Comparison of ENCODE assay signal across 8 mouse cellular contexts in genomic region chr8:94966578-94966977, GRCm38 (mm10). TPM values are rescaled to one million over a fixed set of nuclear protein-coding genes. Genes with fewer than 3 reads are reported as not detected.
DNase-seq lines count a peak whose midpoint lies in the region; ATAC-seq and TF ChIP-seq lines count a peak whose summit lies in the region.

No protein-coding gene starts in this region.

- WGBS in forebrain, embryonic 11.5 days, result 22% methylated on average over 7 of the region's 7 CpGs
- WGBS in forebrain, embryonic 15.5 days, result 20% methylated on average over 7 of the region's 7 CpGs
- WGBS in thymus, adult 2 months, result 6% methylated on average over 7 of the region's 7 CpGs
- WGBS in intestine, embryonic 16.5 days, result 22% methylated on average over 7 of the region's 7 CpGs

- no peak overlapping the region for H3K27ac ChIP-seq in forebrain, embryonic 11.5 days (ENCODE audit: low read depth, low read length)
- no peak overlapping the region for H3K27ac ChIP-seq in forebrain, embryonic 15.5 days (replicated peaks)
- H3K27ac ChIP-seq in thymus, adult 2 months (ENCODE audit: control insufficient read depth, insufficient read depth, low read length), result no peak overlapping the region
- peak overlapping the region; percentile 52 for H3K27ac ChIP-seq in intestine, embryonic 16.5 days (ENCODE audit: low read length)

- no peaks in the 10 kb centered on the region for H3K4me1 ChIP-seq in forebrain, embryonic 11.5 days (replicated peaks; ENCODE audit: control insufficient read depth, insufficient read depth, low read length)
- peaks cover 5% of the 10 kb centered on the region; the same call in 1 of the 2 replicates for H3K4me1 ChIP-seq in forebrain, embryonic 15.5 days
- H3K4me1 ChIP-seq in thymus, adult 2 months (replicated peaks; ENCODE audit: control insufficient read depth, insufficient read depth, low read length), result peaks cover 6% of the 10 kb centered on the region
- H3K4me1 ChIP-seq in intestine, embryonic 16.5 days (ENCODE audit: control insufficient read depth, insufficient read depth, low read length), result peaks cover 20% of the 10 kb centered on the region

- TF ChIP-seq CTCF in thymus, adult 2 months (IDR thresholded peaks at IDR 0.05; ENCODE audit: borderline replicate concordance, control insufficient read depth, extremely low read depth, insufficient read depth, low read length, poor library complexity), result no peak

- H3K9ac ChIP-seq in forebrain, embryonic 11.5 days (ENCODE audit: low read length), result no peak overlapping the region
- H3K9ac ChIP-seq in forebrain, embryonic 15.5 days (replicated peaks), result no peak overlapping the region
- H3K9ac ChIP-seq in intestine, embryonic 16.5 days (ENCODE audit: low read depth, low read length), result no peak overlapping the region

- H3K4me3 ChIP-seq in forebrain, embryonic 11.5 days (ENCODE audit: low read depth, low read length), result no peak overlapping the region
- no peak overlapping the region for H3K4me3 ChIP-seq in forebrain, embryonic 15.5 days
- no peak overlapping the region for H3K4me3 ChIP-seq in thymus, adult 2 months (ENCODE audit: control insufficient read depth, insufficient read depth, low read length)
- H3K4me3 ChIP-seq in intestine, embryonic 16.5 days (ENCODE audit: low read length), result no peak overlapping the region

- no peak for ATAC-seq in forebrain, embryonic 11.5 days (replicated peaks; ENCODE audit: low FRiP score)
- no peak for ATAC-seq in forebrain, embryonic 15.5 days (replicated peaks)
- peak; percentile 30; the same call in 1 of the 2 replicates for ATAC-seq in intestine, embryonic 16.5 days

- no peak for TF ChIP-seq POLR2A in thymus, adult 2 months (IDR thresholded peaks at IDR 0.05; ENCODE audit: control insufficient read depth, extremely low read depth, insufficient read depth, low read length, poor library complexity)

- no peaks in the 10 kb centered on the region for H3K36me3 ChIP-seq in forebrain, embryonic 11.5 days (ENCODE audit: control insufficient read depth, insufficient read depth, low read length)
- no peaks in the 10 kb centered on the region for H3K36me3 ChIP-seq in forebrain, embryonic 15.5 days
- no peaks in the 10 kb centered on the region for H3K36me3 ChIP-seq in thymus, adult 2 months (ENCODE audit: control insufficient read depth, insufficient read depth, low read length)
- H3K36me3 ChIP-seq in intestine, embryonic 16.5 days (ENCODE audit: control insufficient read depth, insufficient read depth, low read length), result no peaks in the 10 kb centered on the region

- H3K4me2 ChIP-seq in forebrain, embryonic 11.5 days (ENCODE audit: low read depth, low read length, severe bottlenecking), result no peak overlapping the region
- H3K4me2 ChIP-seq in forebrain, embryonic 15.5 days (replicated peaks), result no peak overlapping the region
- H3K4me2 ChIP-seq in intestine, embryonic 16.5 days (ENCODE audit: low read depth, low read length), result no peak overlapping the region

- peak; percentile 72 for DNase-seq in forebrain, embryonic 11.5 days (ENCODE audit: low spot score)
- DNase-seq in thymus, adult 2 months, result peak; percentile 58
- DNase-seq in thymus, adult 18-20 months, result no peak
- peak; percentile 73 for DNase-seq in lung, postnatal 10 days
- DNase-seq in thymus, postnatal 25 days, result peak; percentile 63
- DNase-seq in gastrocnemius, adult 8-10 months (ENCODE audit: low spot score in 2 of 2), result no peak

- H3K9me3 ChIP-seq in forebrain, embryonic 11.5 days (ENCODE audit: control insufficient read depth, low read length), result no peaks in the 10 kb centered on the region
- H3K9me3 ChIP-seq in forebrain, embryonic 15.5 days, result no peaks in the 10 kb centered on the region
- H3K9me3 ChIP-seq in intestine, embryonic 16.5 days (ENCODE audit: control insufficient read depth, low read length), result no peaks in the 10 kb centered on the region

- H3K27me3 ChIP-seq in forebrain, embryonic 11.5 days (ENCODE audit: control insufficient read depth, insufficient read depth, low read length), result no peaks in the 10 kb centered on the region
- no peaks in the 10 kb centered on the region for H3K27me3 ChIP-seq in forebrain, embryonic 15.5 days
- no peaks in the 10 kb centered on the region for H3K27me3 ChIP-seq in thymus, adult 2 months (ENCODE audit: control insufficient read depth, insufficient read depth, low read length)
- H3K27me3 ChIP-seq in intestine, embryonic 16.5 days (replicated peaks; ENCODE audit: control insufficient read depth, insufficient read depth, low read length), result no peaks in the 10 kb centered on the region

RNA-seq across cellular contexts. Expression of gene Adgrg1, which starts 8.0 kb away (rescaled TPM):
- 177 and 184 TPM in 2 replicates for polyA plus RNA-seq in forebrain, embryonic 11.5 days (2014; fragmentation: Nextera tagmentation; extraction: Ambion mirVana)
- polyA plus RNA-seq in forebrain, embryonic 15.5 days (2015; fragmentation: Nextera tagmentation; extraction: Ambion mirVana), result 135 and 140 TPM in 2 replicates
- polyA plus RNA-seq in thymus, adult 2 months (2012; rRNA removed), result 146 and 166 TPM in 2 replicates
- 24.4 and 26.8 TPM in 2 replicates for polyA plus RNA-seq in intestine, embryonic 16.5 days (2015; fragmentation: Nextera tagmentation; extraction: Ambion mirVana)
- 10 to 100 TPM; 11.1 to 18.9 (median 12.8) TPM for total RNA-seq in gastrocnemius, adult 8-10 months (2022)

RNA-seq across cellular contexts. Expression of gene Adgrg5, which starts 43.1 kb away (rescaled TPM):
- 0.12 and 0.20 TPM in 2 replicates for polyA plus RNA-seq in forebrain, embryonic 11.5 days (2014; fragmentation: Nextera tagmentation; extraction: Ambion mirVana)
- polyA plus RNA-seq in forebrain, embryonic 15.5 days (2015; fragmentation: Nextera tagmentation; extraction: Ambion mirVana), result 0.27 TPM in 1 of 2 replicates, not detected in the other
- 37.5 and 40.5 TPM in 2 replicates for polyA plus RNA-seq in thymus, adult 2 months (2012; rRNA removed)
- 1.6 and 2.8 TPM in 2 replicates for polyA plus RNA-seq in intestine, embryonic 16.5 days (2015; fragmentation: Nextera tagmentation; extraction: Ambion mirVana)
- under 1 TPM in 1 of 4 experiments, not detected in 3; 0.09 TPM for total RNA-seq in gastrocnemius, adult 8-10 months (2022)

RNA-seq across cellular contexts. Expression of gene Ccdc102a, which starts 48.7 kb away (rescaled TPM):
- polyA plus RNA-seq in forebrain, embryonic 11.5 days (2014; fragmentation: Nextera tagmentation; extraction: Ambion mirVana), result 18.8 and 19.5 TPM in 2 replicates
- polyA plus RNA-seq in forebrain, embryonic 15.5 days (2015; fragmentation: Nextera tagmentation; extraction: Ambion mirVana), result 5.4 and 5.6 TPM in 2 replicates
- polyA plus RNA-seq in thymus, adult 2 months (2012; rRNA removed), result 6.8 and 7.2 TPM in 2 replicates
- polyA plus RNA-seq in intestine, embryonic 16.5 days (2015; fragmentation: Nextera tagmentation; extraction: Ambion mirVana), result 10.9 and 11.5 TPM in 2 replicates
- total RNA-seq in gastrocnemius, adult 8-10 months (2022), result 1 to 10 TPM; 2.5 to 3.5 (median 3.1) TPM

RNA-seq across cellular contexts. Expression of gene Adgrg3, which starts 50.9 kb away (rescaled TPM):
- 2.9 and 3.2 TPM in 2 replicates for polyA plus RNA-seq in forebrain, embryonic 11.5 days (2014; fragmentation: Nextera tagmentation; extraction: Ambion mirVana)
- polyA plus RNA-seq in forebrain, embryonic 15.5 days (2015; fragmentation: Nextera tagmentation; extraction: Ambion mirVana), result 1.0 and 1.2 TPM in 2 replicates
- 27.0 and 32.0 TPM in 2 replicates for polyA plus RNA-seq in thymus, adult 2 months (2012; rRNA removed)
- 3.0 and 3.6 TPM in 2 replicates for polyA plus RNA-seq in intestine, embryonic 16.5 days (2015; fragmentation: Nextera tagmentation; extraction: Ambion mirVana)
- under 1 TPM in 3 of 4 experiments, not detected in 1; 0.13 to 0.27 (median 0.18) TPM for total RNA-seq in gastrocnemius, adult 8-10 months (2022)

Comparison
In these comparisons a context has a peak if more than half of its experiments do, and no peak if none do; other contexts are left out.
1. DNase-seq: peak in forebrain, embryonic 11.5 days (single experiment), thymus, adult 2 months (single experiment), lung, postnatal 10 days (single experiment) and thymus, postnatal 25 days (single experiment); none in thymus, adult 18-20 months (0 of 2) and gastrocnemius, adult 8-10 months (0 of 2).
2. RNA of gene Adgrg5, which starts 43.1 kb away (polyA plus RNA-seq): 37.5 to 40.5 TPM in thymus, adult 2 months; 1.6 to 2.8 TPM in intestine, embryonic 16.5 days, 0.12 to 0.20 TPM in forebrain, embryonic 11.5 days and 0.27 TPM in forebrain, embryonic 15.5 days; every median in the first group is over 10 times any median in the second.